Mouse (Mus musculus) erythroblast, embryonic 14.5 days (primary cell): ENCODE results near the gene Rpa1.

Source experiments
- GATA1 ChIP-seq: IDR thresholded peaks from 2 replicates; pipeline ENCODE4 v1.6.1; 2012; ENCODE audit warnings: low read length, inconsistent platforms, mixed read lengths
- TAL1 ChIP-seq: IDR thresholded peaks from 3 replicates; pipeline ENCODE4 v1.6.1; 2012; ENCODE audit warnings: low read length, inconsistent platforms, mixed read lengths

DNA sequence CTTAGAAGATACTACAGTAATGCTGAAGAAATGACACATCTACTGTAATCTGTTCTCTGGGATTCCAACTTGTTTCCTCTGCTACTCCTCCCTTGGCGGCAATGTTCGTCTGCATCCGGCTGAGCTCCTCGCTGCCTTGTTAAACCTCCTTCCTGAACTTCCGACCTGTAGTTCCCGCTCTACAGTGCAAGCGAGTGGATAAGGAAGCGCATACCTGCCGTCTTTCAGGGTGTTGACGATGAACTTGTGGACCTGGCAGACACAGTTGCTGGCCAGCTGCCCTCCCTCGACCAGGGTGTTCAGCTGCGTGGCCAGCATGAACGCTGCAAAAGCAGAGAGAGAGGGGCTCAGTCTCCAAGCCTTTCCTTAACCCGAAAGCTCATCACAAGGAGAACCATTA is 8.0 kb downstream of the Rpa1 start:
- TF ChIP-seq TAL1: no peak
- no peak for TF ChIP-seq GATA1
